Mouse (Mus musculus) MEL (cell line): Measurements from ENCODE around the gene Efcab7. TPM values are rescaled to one million over a fixed set of nuclear protein-coding genes. Genes with fewer than 3 reads are reported as not detected.

ENCODE experiments used
- DNase-seq: peaks from one replicate; pipeline ENCODE4 v3.0.0; 2011; ENCODE audit warnings: low read depth, low spot score
- H3K27ac ChIP-seq: 2 replicates; pipeline ENCODE4 v1.5.1; 2012; ENCODE audit warnings: low read depth, mild to moderate bottlenecking, control low read depth, low read length, moderate library complexity; ENCODE audit not compliant: control insufficient read depth
- H3K27me3 ChIP-seq, 2 experiments: fragments of 150-350 bp in 1 of 2; sonication (generic) in 1 of 2; 2 replicates each; pipeline ENCODE4 v1.6.1; 2012; ENCODE audit warnings: low read length in 2 of 2, mild to moderate bottlenecking in 2 of 2, improper control_type of control experiment in 1 of 2, moderate library complexity in 1 of 2; ENCODE audit not compliant: insufficient read depth in 2 of 2, control insufficient read depth in 1 of 2
- H3K36me3 ChIP-seq, 2 experiments: 2 replicates each; pipeline ENCODE4 v1.6.1; 2012 to 2014; ENCODE audit warnings: low read length in 2 of 2, improper control_type of control experiment in 1 of 2, inconsistent platforms in 1 of 2, mild to moderate bottlenecking in 1 of 2; ENCODE audit not compliant: insufficient read depth in 2 of 2, control insufficient read depth in 1 of 2
- H3K4me1 ChIP-seq, 2 experiments: fragments of 150-350 bp in 1 of 2; sonication (generic) in 1 of 2; 2 replicates each; pipeline ENCODE4 v1.6.1; 2012; ENCODE audit warnings: low read length in 2 of 2, improper control_type of control experiment in 1 of 2, mild to moderate bottlenecking in 1 of 2; ENCODE audit not compliant: insufficient read depth in 2 of 2, control insufficient read depth in 1 of 2
- H3K4me3 ChIP-seq, 2 experiments: fragments of 150-350 bp in 1 of 2; sonication (generic) in 1 of 2; 2 replicates each; pipeline ENCODE4 v1.5.1; 2012; ENCODE audit warnings: low read depth in 2 of 2, low read length in 2 of 2, mild to moderate bottlenecking in 2 of 2, moderate library complexity in 2 of 2, control low read depth in 1 of 2, improper control_type of control experiment in 1 of 2; ENCODE audit not compliant: control insufficient read depth in 1 of 2, insufficient read depth in 1 of 2
- H3K79me2 ChIP-seq: 2 replicates; pipeline ENCODE4 v1.6.1; 2012; ENCODE audit warnings: mild to moderate bottlenecking, low read length, moderate library complexity; ENCODE audit not compliant: control insufficient read depth, poor library complexity, insufficient read depth
- H3K9ac ChIP-seq: 2 replicates; pipeline ENCODE4 v1.6.1; 2012; ENCODE audit warnings: low read depth, mild to moderate bottlenecking, control low read depth, low read length, moderate library complexity; ENCODE audit not compliant: control insufficient read depth, poor library complexity, severe bottlenecking
- H3K9me3 ChIP-seq: fragments of 150-350 bp; sonication (generic); replicated peaks from 2 replicates; pipeline ENCODE4 v1.6.1; 2012; ENCODE audit warnings: mild to moderate bottlenecking, low read length, improper control_type of control experiment, moderate library complexity; ENCODE audit not compliant: insufficient read depth
- HCFC1 ChIP-seq: IDR thresholded peaks from 2 replicates; pipeline ENCODE4 v1.6.1; 2012; ENCODE audit warnings: low read depth, mild to moderate bottlenecking, inconsistent platforms, low read length, improper control_type of control experiment, moderate library complexity
- MAFK ChIP-seq: IDR thresholded peaks from 2 replicates; pipeline ENCODE4 v1.6.1; 2011; ENCODE audit warnings: low read depth, mild to moderate bottlenecking, low read length, improper control_type of control experiment, borderline replicate concordance
- MXI1 ChIP-seq: IDR thresholded peaks from 2 replicates; pipeline ENCODE4 v1.6.1; 2011; ENCODE audit warnings: mild to moderate bottlenecking, low read depth, low read length, improper control_type of control experiment
- NELFE ChIP-seq: IDR thresholded peaks from 2 replicates; pipeline ENCODE4 v1.6.1; 2011; ENCODE audit warnings: low read depth, low read length, improper control_type of control experiment
- NRF1 ChIP-seq: IDR thresholded peaks from 2 replicates; pipeline ENCODE4 v1.6.1; 2014; ENCODE audit warnings: low read depth, mild to moderate bottlenecking, inconsistent platforms, low read length, improper control_type of control experiment, moderate library complexity; ENCODE audit not compliant: poor library complexity, insufficient read depth, severe bottlenecking
- POLR2A ChIP-seq, 2 experiments: IDR thresholded peaks; 2 replicates each; pipeline ENCODE4 v1.6.1; 2011 to 2012; ENCODE audit warnings: low read length in 2 of 2, mild to moderate bottlenecking in 2 of 2, control low read depth in 1 of 2, improper control_type of control experiment in 1 of 2, low read depth in 1 of 2, moderate library complexity in 1 of 2; ENCODE audit not compliant: control insufficient read depth in 1 of 2, insufficient read depth in 1 of 2, poor library complexity in 1 of 2
- SIN3A ChIP-seq: IDR thresholded peaks from 2 replicates; pipeline ENCODE4 v1.6.1; 2012; ENCODE audit warnings: low read length, improper control_type of control experiment, inconsistent platforms
- TBP ChIP-seq: IDR thresholded peaks from 2 replicates; pipeline ENCODE4 v1.8.0; 2011; ENCODE audit warnings: low read depth, low read length, improper control_type of control experiment
- TCF12 ChIP-seq: IDR thresholded peaks from 2 replicates; pipeline ENCODE4 v1.6.1; 2014; ENCODE audit warnings: low read depth, mild to moderate bottlenecking, inconsistent platforms, low read length, improper control_type of control experiment, moderate library complexity
- USF1 ChIP-seq: IDR thresholded peaks from 2 replicates; pipeline ENCODE4 v1.6.1; 2014; ENCODE audit warnings: low read depth, mild to moderate bottlenecking, inconsistent platforms, low read length, improper control_type of control experiment, moderate library complexity
- polyA plus RNA-seq, 2 experiments: library from polyadenylated mRNA; stranded (reverse) in 1 of 2; unstranded in 1 of 2; fragments of >175 nt in 1 of 2; fragments of >200 nt in 1 of 2; gene quantifications; 2 replicates each; pipeline versions ENCODE4 v1.2.1 to v1.2.4; 2012; ENCODE audit warnings: low replicate concordance in 2 of 2, low read depth in 1 of 2; ENCODE audit not compliant: insufficient read length in 2 of 2, insufficient read depth in 1 of 2, missing spikeins in 1 of 2
- total RNA-seq: library from RNA; depleted of rRNA; stranded (reverse); fragments of 300-350 nt; gene quantifications from 2 replicates; pipeline ENCODE4 v1.2.3, GENCODE M21; 2012

Gene Efcab7
- total and polyA plus RNA-seq, 3 experiments: 7.4 to 9.9 TPM; not detected in 1

- Histone ChIP-seq H3K79me2 (peaks cover 2% of the 10 kb centered on the region; the same call in 1 of the 2 replicates), H3K4me1 (0 out of 4 replicates have a peak, but pooled peaks cover 0 to 5% of the 10 kb centered on the region in 2 experiments)
- TF ChIP-seq POLR2A (IDR thresholded peaks at IDR 0.05; ENCODE audit: control insufficient read depth in 1 of 2, insufficient read depth in 1 of 2, low read depth in 1 of 2, low read length in 2 of 2, poor library complexity in 1 of 2) (0 out of 4 replicates have a peak, but pooled peaks of 1 of the 2 experiments have one; percentile 41), SIN3A (no peak), HCFC1 (0 out of 2 replicates have a peak, but pooled peaks have one; percentile 8), NELFE (no peak), USF1 (peak; percentile 71), MXI1 (no peak)
Measured at GRCm38 (mm10) chr4:99929149-99929612, 100.2 kb downstream of the Efcab7 start, which contains the start of gene Pgm1. TSS of gene Pgm1 (plus strand) at chr4:99929414.

GRCm38 (mm10) chr4:99929613-99930517, 100.9 kb downstream of the Efcab7 start, which contains the start of gene Itgb3bp:
TSS of gene Itgb3bp (minus strand) at chr4:99929813.
- peak in 1 of 2 experiments; percentile 44; a peak in 1 of 4 replicates for TF ChIP-seq POLR2A (IDR thresholded peaks at IDR 0.05; ENCODE audit: control insufficient read depth in 1 of 2, insufficient read depth in 1 of 2, low read depth in 1 of 2, low read length in 2 of 2, poor library complexity in 1 of 2)
- peak; percentile 26 for TF ChIP-seq SIN3A
- TF ChIP-seq NRF1: peak; percentile 60
- TF ChIP-seq TBP: no peak
- TF ChIP-seq TCF12: no peak
- TF ChIP-seq USF1: no peak
- no peak for TF ChIP-seq MAFK
- peak; percentile 32; the same call in 1 of the 2 replicates for TF ChIP-seq MXI1
- H3K9me3 ChIP-seq: no peaks in the 10 kb centered on the region
- peak within 1 kb of the TSS; percentile 56 for H3K27ac ChIP-seq
- 0 out of 4 replicates have a peak, but pooled peaks cover 0 to 5% of the 10 kb centered on the region in 2 experiments for H3K4me1 ChIP-seq
- DNase-seq: peak; percentile 75
- H3K4me3 ChIP-seq: peak within 1 kb of the TSS; percentile 79 to 95
- peaks cover 2% of the 10 kb centered on the region; the same call in 1 of the 2 replicates for H3K79me2 ChIP-seq
- peak within 1 kb of the TSS; percentile 75 for H3K9ac ChIP-seq
- H3K36me3 ChIP-seq: no peaks in the 10 kb centered on the region
- H3K27me3 ChIP-seq: no peaks in the 10 kb centered on the region

More at GRCm38 (mm10) chr4:99929149-99929612, 100.2 kb downstream of the Efcab7 start, which contains the start of gene Pgm1:
- Histone ChIP-seq H3K9me3 (no peaks in the 10 kb centered on the region), H3K27me3 (no peaks in the 10 kb centered on the region), H3K4me3 (peak within 1 kb of the TSS; percentile 79 to 95), H3K9ac (peak within 1 kb of the TSS; percentile 75), H3K36me3 (no peaks in the 10 kb centered on the region), H3K27ac (peak within 1 kb of the TSS; percentile 56)
- peak; percentile 54 for DNase-seq
